Mouse (Mus musculus) lung, postnatal 0 days (tissue): Measurements from ENCODE around the gene Cd3e.

ENCODE experiments used
- CTCF ChIP-seq: IDR thresholded peaks from 2 replicates; pipeline ENCODE4 v1.5.1; 2016; ENCODE audit warnings: antibody characterized with exemption, mild to moderate bottlenecking
- EP300 ChIP-seq: IDR thresholded peaks from 2 replicates; pipeline ENCODE4 v1.6.1; 2016; ENCODE audit warnings: antibody characterized with exemption, mild to moderate bottlenecking, control low read depth

DNA sequence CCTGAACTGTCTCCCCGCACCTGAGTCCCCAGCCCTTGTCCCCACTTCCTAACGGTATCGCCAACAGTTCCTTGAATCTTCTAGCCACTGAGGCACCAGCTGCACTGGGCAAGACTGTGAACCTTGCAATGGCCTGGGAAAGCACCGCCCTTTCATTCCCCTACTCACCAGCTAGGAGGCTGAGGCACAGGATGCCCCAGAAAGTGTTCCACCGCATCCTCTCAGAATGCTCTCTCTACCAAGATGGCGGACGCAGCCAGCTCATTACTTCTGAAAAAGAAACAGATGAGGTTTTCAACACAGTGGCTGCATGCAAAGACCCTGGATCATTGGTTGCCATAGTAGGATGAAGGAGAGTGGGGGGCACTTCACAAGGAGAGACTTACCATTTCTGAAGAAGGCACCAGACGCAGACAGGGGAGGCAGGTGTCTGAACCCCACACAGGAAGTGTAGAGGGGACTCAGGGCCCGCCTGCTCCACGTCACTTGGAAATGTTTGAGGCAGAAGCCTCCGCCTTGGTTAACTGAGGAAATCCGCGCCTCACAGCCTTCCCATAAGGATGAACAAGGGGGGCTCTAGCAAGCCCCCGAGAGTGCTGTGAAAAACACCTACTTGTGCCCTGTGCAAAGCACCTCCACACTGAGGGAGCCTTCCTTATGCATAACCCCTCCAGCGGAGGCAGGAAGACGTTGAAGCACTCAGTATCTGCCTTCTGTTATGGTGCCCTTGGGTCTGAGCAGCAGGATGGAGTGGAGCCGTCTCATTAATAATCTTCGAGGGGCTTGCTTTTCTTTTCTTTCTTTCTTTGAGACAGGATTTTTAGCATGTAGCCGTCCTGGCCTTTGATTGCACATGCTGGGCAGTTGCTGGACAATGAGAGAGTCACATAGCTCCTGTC lies at the start of gene Cd3e:
- TF ChIP-seq CTCF (no peak), EP300 (no peak)
